ENCODE assay signal across 9 mouse cellular contexts in genomic region chr1:133070157-133070556, GRCm38 (mm10). TPM values are rescaled to one million over a fixed set of nuclear protein-coding genes. Genes with fewer than 3 reads are reported as not detected.
DNase-seq lines count a peak whose midpoint lies in the region; ATAC-seq and TF ChIP-seq lines count a peak whose summit lies in the region.
"Had no signal": no experiment of that assay in that cellular context is flagged by ENCODE, and none has a peak within 500 bp of the region (broad histone marks: within the 10 kb centered on the region; RNA-seq: fewer than 3 reads in every experiment).

No protein-coding gene starts in this region.

- intact Hi-C loops in gastrocnemius, adult 2 months (cut with DNase I): no loop called here

- H3K36me3 ChIP-seq in midbrain, embryonic 12.5 days: peaks cover 65% of the 10 kb centered on the region
- H3K36me3 ChIP-seq in midbrain, embryonic 13.5 days: peaks cover 65% of the 10 kb centered on the region
- H3K36me3 ChIP-seq in intestine, postnatal 0 days (ENCODE audit: control insufficient read depth, insufficient read depth): peaks cover 32% of the 10 kb centered on the region
- peaks cover 17% of the 10 kb centered on the region for H3K36me3 ChIP-seq in stomach, postnatal 0 days (ENCODE audit: control insufficient read depth, insufficient read depth, low read length)

- ATAC-seq in midbrain, embryonic 12.5 days (ENCODE audit: low FRiP score, low read depth): no peak
- ATAC-seq in midbrain, embryonic 13.5 days: no peak
- ATAC-seq in intestine, postnatal 0 days: peak; percentile 25; the same call in 1 of the 2 replicates
- peak; percentile 47; the same call in 1 of the 2 replicates for ATAC-seq in stomach, postnatal 0 days (ENCODE audit: low FRiP score, low TSS enrichment)

- H3K27me3 ChIP-seq in midbrain, embryonic 12.5 days: no peaks in the 10 kb centered on the region
- no peaks in the 10 kb centered on the region for H3K27me3 ChIP-seq in midbrain, embryonic 13.5 days
- no peaks in the 10 kb centered on the region for H3K27me3 ChIP-seq in intestine, postnatal 0 days (replicated peaks; ENCODE audit: control insufficient read depth, insufficient read depth, low read length)
- H3K27me3 ChIP-seq in stomach, postnatal 0 days (ENCODE audit: control insufficient read depth, insufficient read depth, low read length): no peaks in the 10 kb centered on the region

- DNase-seq in gastrocnemius, adult 2 months: no peak
- no peak for DNase-seq in gastrocnemius, postnatal 10 days
- peak; percentile 44 for DNase-seq in stomach, postnatal 0 days (ENCODE audit: low spot score)
- no peak for DNase-seq in c-Kit-positive CD71-positive TER-119-positive erythroid progenitor cells, embryonic 14.5 days (ENCODE audit: low spot score)
- no peak for DNase-seq in right cerebral cortex, adult 2 months (ENCODE audit: low spot score in 2 of 2)

- peak overlapping the region; percentile 92 for H3K27ac ChIP-seq in gastrocnemius, adult 2 months
- peak overlapping the region; percentile 30; the same call in 1 of the 2 replicates for H3K27ac ChIP-seq in midbrain, embryonic 12.5 days (replicated peaks)
- no peak overlapping the region for H3K27ac ChIP-seq in midbrain, embryonic 13.5 days
- H3K27ac ChIP-seq in intestine, postnatal 0 days (ENCODE audit: low read depth, low read length): no peak overlapping the region
- peak overlapping the region; percentile 82 for H3K27ac ChIP-seq in stomach, postnatal 0 days (replicated peaks)

- no peaks in the 10 kb centered on the region for H3K9me3 ChIP-seq in midbrain, embryonic 12.5 days
- no peaks in the 10 kb centered on the region for H3K9me3 ChIP-seq in midbrain, embryonic 13.5 days
- H3K9me3 ChIP-seq in intestine, postnatal 0 days (ENCODE audit: control insufficient read depth): no peaks in the 10 kb centered on the region
- no peaks in the 10 kb centered on the region for H3K9me3 ChIP-seq in stomach, postnatal 0 days (ENCODE audit: control insufficient read depth, low read length)

- TF ChIP-seq CTCF in gastrocnemius, adult 2 months (IDR thresholded peaks at IDR 0.05): no peak
- no peak for TF ChIP-seq CTCF in intestine, postnatal 0 days (IDR thresholded peaks at IDR 0.05; ENCODE audit: low read depth)
- TF ChIP-seq CTCF in stomach, postnatal 0 days (IDR thresholded peaks at IDR 0.05; ENCODE audit: low read depth): no peak

- peaks cover 15% of the 10 kb centered on the region; the same call in 1 of the 2 replicates for H3K4me1 ChIP-seq in midbrain, embryonic 12.5 days
- H3K4me1 ChIP-seq in midbrain, embryonic 13.5 days (replicated peaks): peaks cover 36% of the 10 kb centered on the region; the same call in 1 of the 2 replicates
- peaks cover 2% of the 10 kb centered on the region; the same call in 1 of the 2 replicates for H3K4me1 ChIP-seq in intestine, postnatal 0 days (replicated peaks; ENCODE audit: control insufficient read depth, insufficient read depth, low read length)
- H3K4me1 ChIP-seq in stomach, postnatal 0 days (replicated peaks; ENCODE audit: control insufficient read depth, insufficient read depth): peaks cover 6% of the 10 kb centered on the region

- 50% methylated on average over 3 of the region's 5 CpGs for whole genome bisulfite sequencing in midbrain, embryonic 12.5 days
- 56% methylated on average over 3 of the region's 5 CpGs for WGBS in midbrain, embryonic 13.5 days
- 34% methylated on average over 3 of the region's 5 CpGs for WGBS in intestine, postnatal 0 days
- 24% methylated on average over 5 of the region's 5 CpGs for WGBS in stomach, postnatal 0 days

- H3K4me3 ChIP-seq in gastrocnemius, adult 2 months: peak overlapping the region; percentile 82; the same call in 1 of the 2 replicates
- H3K4me3 ChIP-seq in midbrain, embryonic 12.5 days: no peak overlapping the region
- no peak overlapping the region for H3K4me3 ChIP-seq in midbrain, embryonic 13.5 days (replicated peaks)
- no peak overlapping the region for H3K4me3 ChIP-seq in intestine, postnatal 0 days (ENCODE audit: low read depth, low read length)
- H3K4me3 ChIP-seq in stomach, postnatal 0 days (ENCODE audit: low read depth, low read length): no peak overlapping the region
- H3K4me3 ChIP-seq: layer of hippocampus, adult 2 months had no signal

- no peak overlapping the region for H3K4me2 ChIP-seq in midbrain, embryonic 12.5 days (replicated peaks)
- no peak overlapping the region for H3K4me2 ChIP-seq in midbrain, embryonic 13.5 days (replicated peaks)
- H3K4me2 ChIP-seq in intestine, postnatal 0 days (replicated peaks; ENCODE audit: low read depth): no peak overlapping the region
- H3K4me2 ChIP-seq in stomach, postnatal 0 days (replicated peaks; ENCODE audit: low read depth): no peak overlapping the region

- H3K9ac ChIP-seq in midbrain, embryonic 12.5 days (replicated peaks): no peak overlapping the region
- no peak overlapping the region for H3K9ac ChIP-seq in midbrain, embryonic 13.5 days (replicated peaks)
- H3K9ac ChIP-seq in intestine, postnatal 0 days (ENCODE audit: low read depth, low read length): no peak overlapping the region
- H3K9ac ChIP-seq in stomach, postnatal 0 days (ENCODE audit: low read length): no peak overlapping the region

- TF ChIP-seq EP300 in stomach, postnatal 0 days (optimal IDR thresholded peaks at IDR 0.05): no peak

RNA-seq across cellular contexts. Expression of gene Pik3c2b, which starts 24.7 kb away (rescaled TPM):
- 10 to 100 TPM in 1 of 2 experiments, 1 to 10 TPM in 1; 9.8 to 11.0 TPM for total RNA-seq in gastrocnemius, adult 2 months (2021)
- 10 to 100 TPM; 29.9 to 38.2 TPM for total RNA-seq in gastrocnemius, postnatal 10 days (2021)
- polyA plus RNA-seq in midbrain, embryonic 12.5 days (2016; fragmentation: Nextera tagmentation; extraction: Ambion mirVana): 21.3 and 21.7 TPM in 2 replicates
- 14.6 and 17.0 TPM in 2 replicates for polyA plus RNA-seq in midbrain, embryonic 13.5 days (2015; fragmentation: Nextera tagmentation; extraction: Ambion mirVana)
- polyA plus RNA-seq in intestine, postnatal 0 days (2015; fragmentation: Nextera tagmentation; extraction: Ambion mirVana): 3.1 TPM in 2 replicates
- polyA plus RNA-seq in stomach, postnatal 0 days (2015; fragmentation: Nextera tagmentation; extraction: Ambion mirVana): 4.2 and 4.7 TPM in 2 replicates

RNA-seq across cellular contexts. Expression of gene Mdm4, which starts 39.8 kb away (rescaled TPM):
- total RNA-seq in gastrocnemius, adult 2 months (2021): 10 to 100 TPM; 26.3 to 32.4 TPM
- 10 to 100 TPM; 35.8 to 48.4 TPM for total RNA-seq in gastrocnemius, postnatal 10 days (2021)
- polyA plus RNA-seq in midbrain, embryonic 12.5 days (2016; fragmentation: Nextera tagmentation; extraction: Ambion mirVana): 50.1 and 56.4 TPM in 2 replicates
- 42.3 and 46.1 TPM in 2 replicates for polyA plus RNA-seq in midbrain, embryonic 13.5 days (2015; fragmentation: Nextera tagmentation; extraction: Ambion mirVana)
- polyA plus RNA-seq in intestine, postnatal 0 days (2015; fragmentation: Nextera tagmentation; extraction: Ambion mirVana): 10.0 and 13.1 TPM in 2 replicates
- polyA plus RNA-seq in stomach, postnatal 0 days (2015; fragmentation: Nextera tagmentation; extraction: Ambion mirVana): 11.1 and 11.3 TPM in 2 replicates

Comparison
In these comparisons a context has a peak if more than half of its experiments do, and no peak if none do; other contexts are left out.
1. H3K27ac ChIP-seq: peak in gastrocnemius, adult 2 months (single experiment), midbrain, embryonic 12.5 days (single experiment) and stomach, postnatal 0 days (single experiment); none in midbrain, embryonic 13.5 days (single experiment) and intestine, postnatal 0 days (single experiment).
2. ATAC-seq: peak in intestine, postnatal 0 days (single experiment) and stomach, postnatal 0 days (single experiment); none in midbrain, embryonic 12.5 days (single experiment) and midbrain, embryonic 13.5 days (single experiment).